Mouse (Mus musculus) heart, adult 2 months (tissue): ENCODE data around the gene Tnfsf8. TPM values are rescaled to one million over a fixed set of nuclear protein-coding genes. Genes with fewer than 3 reads are reported as not detected.

ENCODE experiments used
- DNase-seq, 2 experiments: peaks; one replicate each; pipeline ENCODE4 v3.0.0; 2021
- H3K27ac ChIP-seq: fragments of 200-600 bp; 2 replicates; pipeline ENCODE4 v1.8.1; 2022
- H3K27me3 ChIP-seq: fragments of 200-500 bp; 2 replicates; pipeline ENCODE4 v1.6.1; 2012; ENCODE audit warnings: mild to moderate bottlenecking, low read length, inconsistent platforms, mixed read lengths; ENCODE audit not compliant: control insufficient read depth, insufficient read depth
- H3K36me3 ChIP-seq: fragments of 200-500 bp; 2 replicates; pipeline ENCODE4 v1.6.1; 2012; ENCODE audit warnings: low read length, inconsistent platforms; ENCODE audit not compliant: control insufficient read depth, insufficient read depth
- H3K4me1 ChIP-seq: fragments of 200-500 bp; 2 replicates; pipeline ENCODE4 v1.6.1; 2011; ENCODE audit warnings: low read length; ENCODE audit not compliant: control insufficient read depth, insufficient read depth
- H3K4me3 ChIP-seq: fragments of 200-600 bp; 2 replicates; pipeline ENCODE4 v1.8.1; 2022
- H3K79me2 ChIP-seq: fragments of 200-500 bp; replicated peaks from 2 replicates; pipeline ENCODE4 v1.6.1; 2012; ENCODE audit warnings: mild to moderate bottlenecking, inconsistent platforms, low read length, moderate library complexity, mixed read lengths; ENCODE audit not compliant: control insufficient read depth, insufficient read depth
- H3K9ac ChIP-seq: fragments of 200-500 bp; 2 replicates; pipeline ENCODE4 v1.6.1; 2012; ENCODE audit warnings: low read depth, mild to moderate bottlenecking, control low read depth, inconsistent platforms, low read length, mixed read lengths
- CTCF ChIP-seq: fragments of 200-600 bp; IDR thresholded peaks from 2 replicates; pipeline ENCODE4 v1.8.1; 2022; ENCODE audit warnings: antibody characterized with exemption, mild to moderate bottlenecking, moderate library complexity
- EP300 ChIP-seq: fragments of 200-500 bp; IDR thresholded peaks from 2 replicates; pipeline ENCODE4 v1.6.1; 2011; ENCODE audit warnings: low read depth, low read length, control low read depth; ENCODE audit not compliant: insufficient read depth
- POLR2A ChIP-seq: fragments of 200-500 bp; IDR thresholded peaks from 2 replicates; pipeline ENCODE4 v1.6.1; 2011; ENCODE audit warnings: mild to moderate bottlenecking, low read depth, low read length, control low read depth; ENCODE audit not compliant: insufficient read depth
- WGBS: fragments of 180-500 bp; shearing (Covaris S2); methylation state at CpG from one replicate; pipeline ENCODE4 v1.1.7; 2018; 5-methylcytosine and 5-hydroxymethylcytosine counted together
- intact Hi-C: fragments of 180-260 bp; cut with DNase I; formaldehyde crosslinking; loops from one replicate; pipeline ENCODE4 v1.15.1; 2025
- long read RNA-seq: library from polyadenylated mRNA; stranded (forward); transcript quantifications from one replicate; pipeline ENCODE4 v2.0.0, GENCODE M21; 2021
- polyA plus RNA-seq: library from polyadenylated mRNA; depleted of rRNA; stranded (reverse); fragments of >200 nt; gene quantifications from 2 replicates; pipeline ENCODE4 v1.2.3, GENCODE M21; 2012; rRNA removed
- total RNA-seq, 2 experiments: library from RNA; stranded (reverse); gene quantifications; 2 replicates each; pipeline ENCODE4 v1.2.3; 2021

Gene Tnfsf8
- total RNA-seq, result not detected
- 0.06 TPM in 2 replicates for polyA plus RNA-seq
- long read RNA-seq, result 0 reads

- 61% methylated on average over 19 of the region's 19 CpGs for WGBS
- DNase-seq, result peak in 1 of 2 experiments; percentile 9
- H3K4me3 ChIP-seq, result no peak within 1 kb of the TSS
- H3K79me2 ChIP-seq, result no peaks in the 10 kb centered on the region
- intact Hi-C loops, result no loop called here
- no peaks in the 10 kb centered on the region for H3K4me1 ChIP-seq
- no peaks in the 10 kb centered on the region for H3K36me3 ChIP-seq
- no peak within 1 kb of the TSS for H3K27ac ChIP-seq
- TF ChIP-seq POLR2A (no peak), CTCF (no peak), EP300 (no peak)
- no peaks in the 10 kb centered on the region for H3K27me3 ChIP-seq
- no peak within 1 kb of the TSS for H3K9ac ChIP-seq
Measured at GRCm38 (mm10) chr4:63860688-63861540, at the start of gene Tnfsf8. Gene Tnfsf8 (minus strand): TSS chr4:63861347.

GRCm38 (mm10) chr4:63908511-63908910, 47.4 kb upstream of the Tnfsf8 start:
- no peak for DNase-seq
- H3K36me3 ChIP-seq, result no peaks in the 10 kb centered on the region
- TF ChIP-seq POLR2A (no peak), EP300 (no peak), CTCF (no peak)
- H3K27ac ChIP-seq, result no peak overlapping the region
- H3K4me3 ChIP-seq, result no peak overlapping the region
- no peaks in the 10 kb centered on the region; the same call in 1 of the 2 replicates for H3K27me3 ChIP-seq
- 78% methylated on average over 1 of the region's 1 CpGs for WGBS
- H3K79me2 ChIP-seq, result no peaks in the 10 kb centered on the region
- no peaks in the 10 kb centered on the region for H3K4me1 ChIP-seq
- no peak overlapping the region for H3K9ac ChIP-seq
- intact Hi-C loops, result no loop called here

DNA sequence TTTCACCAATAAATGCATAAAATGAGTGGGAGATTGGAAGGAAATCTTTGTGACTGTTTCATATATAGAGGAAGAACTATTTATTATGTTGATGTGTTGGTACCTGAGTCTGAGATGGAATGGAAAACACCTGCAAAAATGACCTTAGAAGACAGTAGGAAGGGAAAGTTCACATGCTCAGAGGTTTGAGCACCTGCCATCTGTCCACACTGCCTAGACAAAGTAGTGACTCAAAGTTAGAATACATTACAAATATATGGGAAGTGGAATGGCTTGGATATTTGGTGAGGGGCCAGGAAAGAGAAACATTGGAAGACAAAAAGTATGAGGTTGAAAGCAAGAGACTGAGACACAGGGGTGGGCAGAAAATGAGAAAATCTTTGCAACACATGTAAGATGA, 46.3 kb upstream of the Tnfsf8 start:
- no peak for TF ChIP-seq CTCF
- no peak for TF ChIP-seq POLR2A
- no peak for TF ChIP-seq EP300
- Histone ChIP-seq H3K9ac (no peak overlapping the region), H3K27ac (no peak overlapping the region), H3K36me3 (no peaks in the 10 kb centered on the region), H3K4me1 (no peaks in the 10 kb centered on the region), H3K79me2 (no peaks in the 10 kb centered on the region), H3K4me3 (no peak overlapping the region), H3K27me3 (no peaks in the 10 kb centered on the region; the same call in 1 of the 2 replicates)
- no peak for DNase-seq
- intact Hi-C loops, result no loop called here

GRCm38 (mm10) chr4:63906050-63906449, 44.9 kb upstream of the Tnfsf8 start:
- TF ChIP-seq CTCF, result no peak
- no peak for TF ChIP-seq EP300
- no peak for TF ChIP-seq POLR2A

GRCm38 (mm10) chr4:63899081-63899523, 38.0 kb upstream of the Tnfsf8 start:
- intact Hi-C loops, result no loop called here
- 71% methylated on average over 10 of the region's 10 CpGs for WGBS
- TF ChIP-seq CTCF, result no peak
- no peak for TF ChIP-seq POLR2A
- no peak for TF ChIP-seq EP300
- H3K79me2 ChIP-seq, result no peaks in the 10 kb centered on the region
- H3K4me1 ChIP-seq, result no peaks in the 10 kb centered on the region
- DNase-seq, result no peak
- H3K27ac ChIP-seq, result no peak overlapping the region
- H3K27me3 ChIP-seq, result 0 out of 2 replicates have a peak, but pooled peaks cover 1% of the 10 kb centered on the region
- no peaks in the 10 kb centered on the region for H3K36me3 ChIP-seq
- H3K4me3 ChIP-seq, result no peak overlapping the region
- H3K9ac ChIP-seq, result no peak overlapping the region

More at GRCm38 (mm10) chr4:63906050-63906449, 44.9 kb upstream of the Tnfsf8 start:
- H3K9ac ChIP-seq, result no peak overlapping the region
- DNase-seq, result no peak
- no peaks in the 10 kb centered on the region for H3K4me1 ChIP-seq
- H3K4me3 ChIP-seq, result no peak overlapping the region
- intact Hi-C loops, result no loop called here
- 28% methylated on average over 3 of the region's 3 CpGs for WGBS
- H3K36me3 ChIP-seq, result no peaks in the 10 kb centered on the region
- H3K27me3 ChIP-seq, result no peaks in the 10 kb centered on the region; the same call in 1 of the 2 replicates
- H3K79me2 ChIP-seq, result no peaks in the 10 kb centered on the region
- H3K27ac ChIP-seq, result no peak overlapping the region

GRCm38 (mm10) chr4:63897152-63897551, 36.0 kb upstream of the Tnfsf8 start:
- Histone ChIP-seq H3K27ac (no peak overlapping the region), H3K9ac (no peak overlapping the region), H3K4me1 (no peaks in the 10 kb centered on the region), H3K4me3 (no peak overlapping the region), H3K27me3 (0 out of 2 replicates have a peak, but pooled peaks cover 1% of the 10 kb centered on the region), H3K36me3 (no peaks in the 10 kb centered on the region), H3K79me2 (no peaks in the 10 kb centered on the region)
- no peak for DNase-seq
- TF ChIP-seq CTCF (no peak), EP300 (no peak), POLR2A (no peak)
- intact Hi-C loops, result no loop called here
